Mouse (Mus musculus) kidney, postnatal 0 days (tissue): ENCODE data around the gene Diras2. TPM values are rescaled to one million over a fixed set of nuclear protein-coding genes. Genes with fewer than 3 reads are reported as not detected.

Experiments used
- ATAC-seq: fragments of 200-750 bp; cut with Nextera tagmentation; replicated peaks from 2 replicates; pipeline ENCODE4 v1.8.0; 2017; ENCODE audit warnings: low read depth, moderate number of reproducible peaks, moderate TSS enrichment, moderate library complexity; ENCODE audit not compliant: low FRiP score
- DNase-seq: peaks from one replicate; pipeline ENCODE4 v3.0.0-alpha.2; 2016; ENCODE audit warnings: low spot score
- H3K27ac ChIP-seq: fragments of 300-500 bp; sonication (generic); 2 replicates; pipeline ENCODE4 v1.5.1; 2014; ENCODE audit warnings: mild to moderate bottlenecking
- H3K27me3 ChIP-seq: fragments of 300-500 bp; sonication (generic); 2 replicates; pipeline ENCODE4 v1.6.1; 2014; ENCODE audit warnings: low read length, mixed read lengths; ENCODE audit not compliant: insufficient read depth
- H3K36me3 ChIP-seq: fragments of 300-500 bp; sonication (generic); 2 replicates; pipeline ENCODE4 v1.6.1; 2014; ENCODE audit warnings: low read length, mixed read lengths; ENCODE audit not compliant: insufficient read depth
- H3K4me1 ChIP-seq: fragments of 300-500 bp; sonication (generic); replicated peaks from 2 replicates; pipeline ENCODE4 v1.6.1; 2014; ENCODE audit warnings: antibody characterized with exemption, low read length, mixed read lengths; ENCODE audit not compliant: insufficient read depth
- H3K4me2 ChIP-seq: fragments of 300-500 bp; sonication (generic); 2 replicates; pipeline ENCODE4 v1.6.1; 2014; ENCODE audit warnings: mild to moderate bottlenecking, low read length, moderate library complexity, mixed read lengths
- H3K4me3 ChIP-seq: fragments of 300-500 bp; sonication (generic); replicated peaks from 2 replicates; pipeline ENCODE4 v1.5.1; 2014; ENCODE audit warnings: low read depth, low read length
- H3K9ac ChIP-seq: fragments of 300-500 bp; sonication (generic); 2 replicates; pipeline ENCODE4 v1.6.1; 2014; ENCODE audit warnings: low read depth, low read length
- H3K9me3 ChIP-seq: fragments of 300-500 bp; sonication (generic); replicated peaks from 2 replicates; pipeline ENCODE4 v1.6.1; 2016; ENCODE audit warnings: low read length, inconsistent platforms, mixed read lengths
- CTCF ChIP-seq: IDR thresholded peaks from 2 replicates; pipeline ENCODE4 v1.5.1; 2016; ENCODE audit warnings: antibody characterized with exemption, low read depth, mild to moderate bottlenecking, moderate library complexity
- WGBS: fragments of 180-500 bp; shearing (Covaris S2); extraction: QIAGEN DNeasy Blood & Tissue Kit; methylation state at CpG from one replicate; pipeline ENCODE4 v1.1.7; 2014; 5-methylcytosine and 5-hydroxymethylcytosine counted together
- polyA plus RNA-seq: library from polyadenylated mRNA; unstranded; fragments of >200 nt; fragmentation: Nextera tagmentation; extraction: Ambion mirVana; gene quantifications from 2 replicates; pipeline ENCODE4 v1.2.1, GENCODE M21; 2015

Gene Diras2
- polyA plus RNA-seq, 1 experiment from 2014 or later: 0.04 TPM

DNA sequence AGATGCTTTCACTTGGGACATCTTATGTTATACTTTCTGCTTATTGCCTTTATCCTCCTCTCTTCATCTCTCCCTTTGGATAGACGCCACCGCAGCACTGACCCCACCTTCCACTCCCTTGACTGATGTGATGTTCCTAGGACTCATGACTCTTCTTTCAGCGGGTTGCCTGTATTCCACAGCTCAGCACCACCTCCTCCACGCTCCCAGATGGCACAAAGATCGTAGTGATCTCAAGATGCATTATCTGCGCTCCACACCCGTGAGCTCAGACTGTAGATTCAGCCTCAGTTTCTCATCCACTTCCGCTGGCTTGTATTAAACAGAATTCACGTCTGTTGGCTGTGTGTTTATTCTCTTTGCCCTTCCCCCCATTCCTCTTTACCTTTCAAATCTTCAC lies 23.6 kb upstream of the Diras2 start:
- DNase-seq (no peak), ATAC-seq (no peak)
- no peaks in the 10 kb centered on the region for H3K36me3 ChIP-seq
- no peak overlapping the region for H3K4me3 ChIP-seq
- no peak for TF ChIP-seq CTCF
- H3K9me3 ChIP-seq: no peaks in the 10 kb centered on the region
- H3K9ac ChIP-seq: no peak overlapping the region
- no peak overlapping the region for H3K4me2 ChIP-seq
- WGBS: 84% methylated on average over 9 of the region's 9 CpGs
- H3K27ac ChIP-seq: no peak overlapping the region
- H3K4me1 ChIP-seq: no peaks in the 10 kb centered on the region
- no peaks in the 10 kb centered on the region for H3K27me3 ChIP-seq

DNA sequence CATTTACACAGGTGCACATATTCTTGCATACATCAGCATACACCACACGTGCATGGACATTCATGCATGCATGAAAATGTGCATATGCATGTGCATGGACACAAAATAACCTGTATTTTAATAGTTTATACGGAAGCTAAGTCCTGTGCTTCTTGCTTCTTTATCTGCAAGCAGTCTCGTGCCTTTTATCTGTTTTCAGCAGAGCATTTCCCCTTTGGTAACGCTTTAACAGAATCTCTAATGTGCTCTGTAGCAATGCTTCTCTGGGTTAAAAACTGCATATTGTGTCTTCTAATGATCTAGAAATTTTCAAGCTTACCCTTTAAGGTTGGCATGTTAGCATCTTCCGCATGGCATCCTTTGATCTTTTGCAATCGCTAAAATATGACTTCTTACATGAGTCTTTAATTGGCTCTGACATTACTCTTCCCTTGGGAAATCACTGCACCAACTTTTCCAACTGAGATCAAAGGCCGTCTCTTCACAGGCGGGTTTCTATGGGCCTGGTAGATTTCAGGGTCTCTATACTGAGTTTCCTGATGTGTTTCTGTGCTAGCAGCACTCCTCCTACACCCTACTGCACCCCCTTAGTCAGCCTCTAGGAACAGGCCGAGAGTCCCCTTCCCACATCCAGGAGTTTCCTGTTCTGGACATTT lies 21.9 kb upstream of the Diras2 start:
- 67% methylated on average over 9 of the region's 9 CpGs for WGBS
- no peak for TF ChIP-seq CTCF
- H3K9ac ChIP-seq: no peak overlapping the region
- no peaks in the 10 kb centered on the region for H3K9me3 ChIP-seq
- no peak for DNase-seq
- no peak overlapping the region for H3K4me3 ChIP-seq
- H3K27me3 ChIP-seq: no peaks in the 10 kb centered on the region
- ATAC-seq: no peak
- no peak overlapping the region for H3K27ac ChIP-seq
- no peak overlapping the region for H3K4me2 ChIP-seq
- no peaks in the 10 kb centered on the region for H3K36me3 ChIP-seq
- no peaks in the 10 kb centered on the region for H3K4me1 ChIP-seq

DNA sequence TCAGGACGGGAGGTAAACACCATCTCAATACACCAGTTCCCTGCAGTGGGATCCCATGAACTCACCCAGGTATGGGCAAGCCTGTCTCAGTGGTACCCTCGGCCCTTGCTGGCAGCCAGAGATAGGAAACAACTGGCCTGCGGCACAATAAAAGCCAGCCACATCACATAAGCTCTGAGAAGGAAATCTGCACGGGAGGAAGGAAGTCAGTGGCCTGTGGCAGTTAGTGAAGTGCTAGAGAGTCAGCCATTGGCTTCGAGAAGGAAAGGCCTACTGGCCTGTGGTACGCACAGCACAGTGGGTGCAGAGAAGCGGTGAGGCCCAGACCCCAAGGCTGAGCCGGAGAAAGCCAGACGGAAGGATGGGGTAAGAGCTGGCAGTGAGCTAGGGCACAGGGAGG lies 20.2 kb upstream of the Diras2 start:
- H3K9ac ChIP-seq: no peak overlapping the region
- no peaks in the 10 kb centered on the region for H3K36me3 ChIP-seq
- no peak overlapping the region for H3K27ac ChIP-seq
- no peaks in the 10 kb centered on the region for H3K27me3 ChIP-seq
- H3K4me2 ChIP-seq: no peak overlapping the region
- no peaks in the 10 kb centered on the region for H3K9me3 ChIP-seq
- H3K4me1 ChIP-seq: no peaks in the 10 kb centered on the region
- H3K4me3 ChIP-seq: no peak overlapping the region
- DNase-seq (no peak), ATAC-seq (no peak)
- no peak for TF ChIP-seq CTCF
- 78% methylated on average over 9 of the region's 9 CpGs for WGBS

DNA sequence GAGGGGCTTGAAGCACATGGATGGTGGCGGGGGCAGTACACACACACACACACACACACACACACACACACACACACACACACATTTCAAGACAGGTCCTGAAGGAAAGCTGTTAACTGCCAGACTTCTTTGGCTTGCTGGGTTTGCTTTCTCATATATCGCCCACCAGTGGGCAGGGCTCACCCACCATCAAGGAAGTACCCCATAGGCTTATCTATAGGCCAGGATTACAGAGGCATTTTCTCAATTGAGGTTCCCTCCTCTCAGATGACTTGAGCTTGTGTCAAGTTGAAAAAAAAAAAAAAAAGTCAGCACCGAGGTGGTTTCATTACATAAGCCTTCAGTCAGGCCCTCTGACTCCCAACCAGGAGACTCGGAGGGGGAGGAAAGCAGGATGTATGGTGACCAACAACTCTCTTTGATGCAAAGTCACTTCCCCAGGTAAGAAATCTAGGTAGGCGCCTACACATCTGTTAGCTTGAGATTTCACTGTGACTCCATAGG lies 19.7 kb upstream of the Diras2 start:
- ATAC-seq (no peak), DNase-seq (no peak)
- Histone ChIP-seq H3K4me2 (no peak overlapping the region), H3K36me3 (no peaks in the 10 kb centered on the region), H3K4me3 (no peak overlapping the region), H3K4me1 (no peaks in the 10 kb centered on the region), H3K9ac (no peak overlapping the region), H3K27me3 (no peaks in the 10 kb centered on the region), H3K27ac (no peak overlapping the region), H3K9me3 (no peaks in the 10 kb centered on the region)
- TF ChIP-seq CTCF: no peak
- WGBS: 67% methylated on average over 5 of the region's 5 CpGs

DNA sequence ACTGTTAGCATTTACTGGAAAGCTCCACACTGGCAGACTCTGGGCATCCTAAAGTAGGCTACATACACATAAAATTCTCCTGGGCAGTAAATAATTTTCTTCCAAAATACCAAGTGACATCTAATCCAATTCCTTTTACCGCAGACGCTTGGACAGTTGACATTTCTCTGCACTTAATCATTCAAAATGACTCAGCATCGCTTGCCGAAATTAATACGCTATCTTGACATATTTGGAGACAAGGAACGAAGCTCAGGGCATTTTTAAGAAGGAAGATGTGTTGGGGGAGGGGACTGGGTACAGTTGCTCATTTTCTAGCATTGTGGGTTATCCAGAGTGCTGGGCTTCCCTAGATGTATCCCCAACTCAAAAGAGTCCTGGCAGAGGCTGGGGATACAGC lies 15.2 kb upstream of the Diras2 start:
- H3K36me3 ChIP-seq: no peaks in the 10 kb centered on the region
- no peaks in the 10 kb centered on the region for H3K9me3 ChIP-seq
- no peak for DNase-seq
- H3K4me3 ChIP-seq: no peak overlapping the region
- H3K9ac ChIP-seq: no peak overlapping the region
- no peak for ATAC-seq
- 68% methylated on average over 6 of the region's 6 CpGs for WGBS
- TF ChIP-seq CTCF: no peak
- no peak overlapping the region for H3K27ac ChIP-seq
- no peak overlapping the region for H3K4me2 ChIP-seq
- H3K27me3 ChIP-seq: no peaks in the 10 kb centered on the region
- H3K4me1 ChIP-seq: no peaks in the 10 kb centered on the region

DNA sequence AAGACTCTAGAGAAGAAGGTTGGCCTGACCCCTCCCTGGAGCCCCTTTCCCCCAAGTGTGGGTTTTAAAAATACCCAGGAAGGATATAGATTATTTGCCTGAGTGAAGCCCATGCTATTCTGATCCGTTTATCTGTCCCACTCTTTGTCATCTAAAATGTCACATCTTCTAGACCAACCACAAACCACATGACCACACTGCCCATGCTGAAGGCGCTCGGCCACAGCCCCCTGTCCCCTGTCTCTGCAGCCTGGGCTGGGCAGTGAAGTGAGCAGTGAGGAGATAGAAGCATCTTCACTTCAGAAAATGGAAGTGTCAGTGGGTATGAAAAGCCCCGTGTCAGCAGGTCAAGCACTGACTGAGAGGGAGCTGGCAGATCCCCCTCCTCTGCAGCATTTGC lies 11.6 kb upstream of the Diras2 start:
- Histone ChIP-seq H3K27me3 (no peaks in the 10 kb centered on the region), H3K4me3 (no peak overlapping the region), H3K4me1 (no peaks in the 10 kb centered on the region), H3K27ac (no peak overlapping the region), H3K9me3 (no peaks in the 10 kb centered on the region), H3K9ac (no peak overlapping the region), H3K4me2 (no peak overlapping the region), H3K36me3 (no peaks in the 10 kb centered on the region)
- 71% methylated on average over 4 of the region's 4 CpGs for WGBS
- no peak for TF ChIP-seq CTCF
- DNase-seq (no peak), ATAC-seq (no peak)

DNA sequence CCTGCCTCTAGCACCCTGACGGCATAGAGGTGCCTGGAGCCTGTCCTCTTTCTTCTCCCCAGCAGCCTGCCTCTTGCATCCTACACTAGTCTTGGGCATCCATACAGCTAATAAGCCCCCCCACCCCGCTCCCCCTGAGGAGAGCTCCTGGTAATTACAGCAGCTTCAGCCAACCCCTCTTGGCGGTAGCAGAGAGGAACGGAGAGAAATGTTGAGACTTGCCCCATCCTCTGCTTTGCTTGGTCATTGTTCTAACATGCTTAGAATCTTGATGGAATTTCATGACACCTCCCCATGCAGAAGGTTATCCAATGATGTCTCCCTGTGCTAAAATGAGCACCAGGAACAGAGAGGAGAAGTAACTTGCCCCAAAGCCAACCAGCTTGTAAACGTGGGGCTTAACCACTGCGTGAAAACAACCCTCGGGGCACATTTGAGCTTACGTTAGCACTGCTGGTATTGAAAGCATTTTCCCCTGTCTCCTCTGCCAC lies 11.0 kb upstream of the Diras2 start:
- WGBS: 78% methylated on average over 8 of the region's 8 CpGs
- no peak for ATAC-seq
- H3K4me2 ChIP-seq: no peak overlapping the region
- H3K4me3 ChIP-seq: no peak overlapping the region
- TF ChIP-seq CTCF: no peak
- H3K36me3 ChIP-seq: no peaks in the 10 kb centered on the region
- no peak overlapping the region for H3K27ac ChIP-seq
- DNase-seq: no peak
- no peaks in the 10 kb centered on the region for H3K4me1 ChIP-seq
- H3K27me3 ChIP-seq: no peaks in the 10 kb centered on the region
- no peaks in the 10 kb centered on the region for H3K9me3 ChIP-seq
- no peak overlapping the region for H3K9ac ChIP-seq
